In genomic region chr1:140381093-140381492, GRCm38 (mm10) we compare ENCODE assay signal across 13 mouse cellular contexts.
"Had no signal": no experiment of that assay in that cellular context is flagged by ENCODE, and none has a peak within 500 bp of the region (broad histone marks: within the 10 kb centered on the region; RNA-seq: fewer than 3 reads in every experiment).

No protein-coding gene starts in this region.

- H3K9ac ChIP-seq: kidney, embryonic 15.5 days; liver, embryonic 13.5 days; lung, embryonic 14.5 days had no signal

- H3K4me1 ChIP-seq: kidney, embryonic 15.5 days; liver, embryonic 13.5 days had no signal

- H3K27ac ChIP-seq: kidney, embryonic 15.5 days; left cerebral cortex, adult 2 months; liver, embryonic 13.5 days had no signal

- H3K27me3 ChIP-seq: kidney, embryonic 15.5 days; liver, embryonic 13.5 days had no signal

- DNase-seq: kidney, adult 8-10 months; kidney, postnatal 10 days; layer of hippocampus, postnatal 36 days; liver, embryonic 13.5 days; lung, embryonic 14.5 days; lung, postnatal 4 days; midbrain, embryonic 14.5 days; thymus, adult 18-20 months; thymus, postnatal 4 days had no signal

- H3K36me3 ChIP-seq: kidney, embryonic 15.5 days; liver, embryonic 13.5 days had no signal

- ATAC-seq: lung, postnatal 0 days had no signal

- H3K9me3 ChIP-seq: kidney, embryonic 15.5 days; liver, embryonic 13.5 days had no signal

- H3K4me3 ChIP-seq: kidney, embryonic 15.5 days; left cerebral cortex, adult 2 months; liver, embryonic 13.5 days had no signal

- H3K4me2 ChIP-seq: kidney, embryonic 15.5 days; liver, embryonic 13.5 days; lung, embryonic 14.5 days; midbrain, embryonic 11.5 days had no signal
